Mouse (Mus musculus): ENCODE results near the gene Ngb.

The Ngb gene

DNA sequence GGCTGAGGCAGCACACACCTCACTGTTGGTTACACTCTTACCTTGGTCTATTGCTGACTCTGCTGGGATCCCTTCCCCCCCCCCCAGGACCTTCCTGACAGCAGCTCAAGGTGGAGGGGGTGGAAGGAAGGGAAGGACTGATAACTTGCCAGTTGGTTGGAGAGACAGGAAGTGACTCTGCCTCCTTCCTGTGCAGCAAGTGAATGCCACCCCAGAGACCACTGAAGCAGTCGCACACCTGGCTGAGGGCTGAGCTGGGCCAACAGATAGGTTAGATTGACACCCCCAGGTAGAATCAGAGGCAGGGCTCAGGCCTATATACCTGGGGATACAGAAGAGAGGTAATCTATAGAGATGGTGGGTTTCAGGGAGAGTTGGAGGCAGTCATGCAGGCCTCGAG lies 10.4 kb downstream of the Ngb start:
- DNase-seq (ENCODE audit: low read depth), result no peak

DNA sequence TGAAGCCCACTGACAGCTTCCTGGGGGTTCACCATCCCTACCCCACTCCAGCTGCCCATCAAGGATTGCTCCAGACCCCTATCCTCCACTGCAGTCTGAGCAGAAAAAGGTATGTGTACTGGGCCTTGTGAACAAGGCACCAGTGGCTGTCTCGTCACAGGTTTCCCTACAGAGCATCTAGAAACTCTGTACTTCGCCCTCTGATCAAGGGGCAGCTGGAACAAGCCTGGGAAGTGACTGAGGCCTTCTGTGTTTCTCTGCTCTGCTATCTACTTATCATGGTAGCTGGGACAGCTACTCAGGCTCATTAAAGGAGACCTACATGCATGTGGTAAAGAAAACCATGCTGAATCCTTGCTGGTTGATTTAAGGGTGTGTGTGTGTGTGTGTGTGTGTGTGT lies 12.6 kb downstream of the Ngb start:
- DNase-seq (ENCODE audit: low read depth), result no peak

DNA sequence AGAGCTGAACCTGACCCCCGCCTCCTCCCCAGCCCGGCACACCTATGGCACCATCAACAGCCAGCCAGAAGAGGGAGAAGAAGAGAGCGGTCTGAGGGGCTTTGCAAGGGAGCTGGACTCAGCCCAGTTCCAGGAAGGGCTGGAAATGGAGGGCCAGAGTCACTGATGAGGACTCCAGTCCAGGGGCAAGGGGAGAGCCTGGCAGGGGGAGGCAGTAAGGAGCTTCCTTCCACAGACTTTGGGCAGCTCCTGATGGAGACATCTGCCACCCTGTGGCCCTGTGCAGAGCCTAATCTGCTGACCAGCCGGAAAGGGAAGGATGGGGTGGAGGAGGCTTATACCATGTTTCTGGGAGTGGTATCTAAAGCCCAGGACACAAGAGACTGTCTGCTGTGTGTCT lies 13.1 kb downstream of the Ngb start:
- no peak for DNase-seq (ENCODE audit: low read depth)

DNA sequence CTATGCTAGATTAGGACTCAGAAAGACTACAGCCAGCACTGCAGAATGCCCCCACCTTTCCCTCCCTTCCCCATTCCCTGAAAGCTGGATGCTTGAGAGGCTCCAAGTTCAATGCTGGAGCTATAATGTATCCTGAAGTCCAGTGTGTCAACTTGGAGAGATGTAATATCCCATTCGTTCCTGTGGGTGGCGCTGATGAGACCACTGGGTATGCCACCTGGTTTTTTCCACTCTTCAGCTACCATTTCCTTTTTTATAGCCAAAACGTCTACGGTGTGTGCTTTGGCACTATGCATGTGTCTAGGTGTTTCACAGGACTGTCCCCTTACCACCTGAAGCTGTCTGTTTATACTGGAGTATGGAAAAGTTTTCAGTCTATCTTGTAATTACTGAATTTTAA lies 14.0 kb downstream of the Ngb start:
- peak; percentile 37 for DNase-seq (ENCODE audit: low read depth)

DNA sequence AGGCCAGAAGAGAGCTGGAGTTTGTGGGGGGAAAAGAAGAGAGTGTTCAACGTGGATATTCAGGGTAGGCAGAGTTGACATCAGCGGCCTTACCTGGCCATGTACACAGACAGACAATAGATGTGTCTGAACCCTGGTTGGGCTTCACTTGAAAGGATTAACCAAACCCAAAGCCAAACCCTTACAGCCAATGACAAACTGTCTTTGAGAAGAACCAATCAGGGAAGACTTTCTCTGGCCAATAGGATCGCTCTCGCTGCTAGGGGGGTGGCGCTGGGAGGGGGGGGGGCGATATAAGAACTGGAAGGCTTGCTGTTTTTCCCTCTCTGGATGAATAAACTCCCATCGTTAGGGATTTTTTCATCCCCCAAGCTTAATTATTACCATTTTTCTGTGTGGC lies 15.1 kb downstream of the Ngb start:
- no peak for DNase-seq (ENCODE audit: low read depth)

DNA sequence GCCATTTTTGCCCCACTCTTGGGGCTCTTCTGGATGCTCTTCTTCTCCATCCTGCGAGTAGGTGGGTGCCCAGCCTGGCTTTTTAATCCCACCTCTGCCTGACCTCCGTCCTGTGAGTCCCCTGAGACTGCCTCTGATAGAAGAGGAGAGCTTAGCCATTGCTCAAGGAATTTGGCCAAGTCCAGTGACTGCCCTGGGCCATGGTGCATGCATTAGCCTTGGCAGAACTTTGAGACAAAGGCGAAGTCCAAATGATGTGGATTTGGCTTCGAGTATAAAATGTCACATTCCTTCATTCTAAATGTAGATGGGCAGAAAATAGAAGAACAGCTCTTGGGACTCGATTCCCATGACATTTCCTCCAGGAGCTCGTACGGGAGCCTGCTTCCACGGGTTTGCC lies 19.5 kb downstream of the Ngb start:
- DNase-seq (ENCODE audit: low read depth), result no peak

DNA sequence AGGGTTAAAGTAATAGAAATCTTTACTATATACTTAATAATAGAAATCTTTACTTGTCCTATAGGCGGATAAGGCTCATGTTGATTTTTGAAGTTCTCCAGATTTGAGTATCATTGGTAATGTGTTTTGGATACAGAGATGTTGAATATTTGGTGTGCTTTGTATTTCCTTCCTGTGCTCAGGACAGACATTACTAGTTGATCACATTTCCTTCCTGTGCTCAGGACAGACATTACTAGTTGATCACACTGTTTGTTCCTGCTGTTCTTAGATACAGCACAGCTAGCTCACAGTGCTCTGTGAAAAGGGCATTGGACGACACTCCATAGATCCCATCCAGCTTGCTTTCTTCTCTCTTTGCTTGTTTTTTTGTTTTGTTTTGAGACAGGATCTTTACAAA lies 25.7 kb downstream of the Ngb start:
- peak; percentile 31 for DNase-seq (ENCODE audit: low read depth)

DNA sequence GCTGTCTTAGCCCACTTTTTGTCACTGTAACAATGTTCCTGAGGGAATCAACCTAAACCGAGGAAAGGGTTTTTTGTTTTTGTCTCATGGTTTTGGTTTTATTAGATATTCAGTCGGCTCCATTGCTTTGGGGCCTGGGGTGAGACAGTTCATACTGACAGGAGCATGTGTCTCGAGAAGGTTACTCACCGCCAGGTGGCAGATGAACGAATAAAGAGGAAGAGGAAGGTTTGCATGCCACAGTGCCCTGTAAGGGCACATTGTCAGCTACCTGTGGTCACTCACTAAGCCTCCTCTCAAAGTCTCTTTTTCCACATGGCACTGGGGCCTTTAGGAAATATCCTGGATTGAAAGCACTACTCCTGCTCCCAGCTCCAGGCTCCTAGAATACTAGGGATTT lies 31.8 kb downstream of the Ngb start:
- no peak for DNase-seq (ENCODE audit: low read depth)

DNA sequence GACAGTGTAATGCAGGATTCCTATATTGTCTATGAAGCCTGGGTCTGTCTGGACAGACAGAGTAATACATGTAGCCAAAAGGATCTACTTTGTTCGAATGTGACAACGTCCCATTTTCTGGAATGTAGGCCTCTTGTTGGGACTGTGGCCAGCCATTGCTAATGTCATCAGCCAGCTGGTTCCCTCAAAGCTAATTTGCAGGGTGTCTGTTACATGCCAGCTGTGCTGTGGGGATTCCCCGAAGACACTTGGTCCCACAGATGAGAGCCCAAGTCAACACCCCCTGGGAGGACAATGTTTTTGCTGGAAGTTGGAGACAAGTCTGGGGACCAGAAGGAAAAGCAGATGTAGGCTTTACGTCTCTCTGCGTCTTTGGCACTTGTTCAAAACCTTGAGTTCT lies 35.9 kb downstream of the Ngb start:
- no peak for DNase-seq (ENCODE audit: low read depth)

DNA sequence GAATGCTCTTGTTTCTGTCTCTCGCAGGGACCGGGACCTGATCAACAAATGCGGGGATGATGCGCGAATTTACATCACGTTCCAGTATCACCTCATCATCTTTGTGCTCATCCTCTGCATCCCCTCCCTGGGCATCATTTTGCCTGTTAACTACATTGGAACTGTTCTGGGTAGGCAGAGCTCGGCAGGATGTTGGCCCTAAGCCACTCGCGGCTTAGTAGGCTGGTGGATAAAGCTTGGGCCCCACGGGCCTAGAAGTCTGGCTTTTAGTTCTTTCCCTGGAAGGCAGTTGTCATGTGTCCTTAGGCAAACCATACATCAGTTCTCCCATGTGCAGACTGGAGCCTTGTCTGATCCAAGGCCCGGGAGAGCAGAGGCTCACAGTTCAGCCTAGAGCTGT lies 36.9 kb downstream of the Ngb start:
- DNase-seq (ENCODE audit: low read depth), result no peak

DNA sequence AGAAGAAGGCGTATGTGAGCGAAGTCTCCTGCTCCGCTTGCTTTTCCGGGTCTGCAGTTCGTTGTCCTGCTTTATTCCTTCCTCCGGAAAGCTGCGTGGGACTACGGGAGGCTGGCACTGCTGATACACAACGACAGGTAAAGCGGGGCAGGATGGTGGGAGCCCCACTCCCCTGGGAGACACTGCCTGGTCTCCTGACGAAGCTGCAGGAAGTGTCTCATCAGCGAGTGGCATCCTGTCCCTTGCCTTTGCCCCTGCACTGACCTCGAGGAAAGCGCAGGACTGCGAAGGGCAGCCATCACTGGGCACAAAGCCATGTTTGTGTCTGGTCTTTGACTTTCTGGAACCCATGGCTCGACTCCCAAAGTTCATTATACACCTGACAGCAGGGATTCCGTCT lies 45.3 kb downstream of the Ngb start:
- DNase-seq (ENCODE audit: low read depth), result no peak

DNA sequence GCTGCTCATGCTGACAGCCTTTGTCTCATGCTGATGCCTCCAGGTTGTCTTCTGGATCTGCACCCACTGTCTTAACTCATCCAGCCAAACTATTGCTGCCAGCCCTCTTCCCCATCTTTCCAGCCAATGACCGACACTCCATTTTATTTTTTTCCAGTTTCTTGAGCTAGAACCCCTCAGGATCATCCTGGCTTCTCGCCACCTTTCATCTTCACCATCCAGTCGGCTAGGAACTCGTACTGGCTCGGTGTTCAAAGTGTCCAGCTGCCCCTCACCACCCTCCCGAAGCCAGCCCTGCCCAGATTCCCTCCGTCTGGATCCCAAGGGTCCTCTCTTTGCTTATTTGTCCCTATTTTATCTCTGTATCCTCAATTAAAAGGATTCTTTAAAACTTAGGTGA lies 47.5 kb downstream of the Ngb start:
- DNase-seq (ENCODE audit: low read depth), result no peak

DNA sequence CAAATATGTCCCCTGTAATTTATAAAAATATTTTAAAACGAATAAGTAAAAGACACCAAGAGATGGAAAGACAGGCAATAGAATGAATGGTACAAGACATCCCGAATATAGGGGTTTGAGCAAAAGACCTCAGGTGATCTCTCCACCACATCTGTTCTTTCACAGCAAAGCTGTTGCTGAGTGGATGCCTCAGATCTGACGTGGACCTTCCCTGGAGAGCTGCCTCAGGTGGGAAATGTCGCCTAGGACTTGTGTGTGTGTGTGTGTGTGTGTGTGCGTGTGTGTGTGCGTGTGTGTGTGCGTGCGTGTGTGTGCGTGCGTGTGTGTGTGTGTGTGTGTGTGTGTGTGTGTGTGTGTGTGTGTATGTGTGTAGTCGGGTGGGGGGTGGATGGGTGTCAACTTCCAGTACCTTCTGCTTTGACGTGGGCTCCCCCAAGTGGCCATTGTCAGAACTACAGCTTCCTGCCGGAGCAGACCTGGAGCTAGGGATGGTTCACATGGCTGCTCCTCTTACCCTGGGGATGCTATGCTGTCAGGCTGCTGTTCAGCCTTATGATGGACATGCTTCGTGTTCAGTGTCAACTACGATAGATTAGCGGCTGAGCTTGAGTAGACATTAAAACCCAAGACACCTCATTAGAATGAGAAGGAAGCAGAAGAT lies 49.5 kb downstream of the Ngb start:
- DNase-seq (ENCODE audit: low read depth), result peak; percentile 86

DNA sequence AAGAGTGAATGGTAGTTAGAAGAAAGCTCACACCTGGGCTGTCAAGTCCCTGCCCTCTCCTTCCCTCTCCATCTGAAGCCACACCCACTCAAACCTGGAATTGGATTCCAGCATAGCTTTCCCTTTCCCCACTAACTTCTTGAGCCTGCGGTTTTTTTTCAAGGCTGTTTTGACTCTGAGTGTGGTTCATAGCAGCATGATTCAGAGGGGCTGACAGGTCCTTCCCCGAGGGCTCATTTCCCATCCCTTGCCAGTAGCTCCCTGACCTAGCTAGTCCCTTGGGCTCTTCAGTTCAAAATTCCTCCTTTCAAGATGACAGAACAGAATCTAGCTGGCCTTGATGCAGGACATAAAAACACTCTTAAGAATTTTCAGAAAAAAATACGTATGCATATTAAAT lies 54.8 kb downstream of the Ngb start:
- peak; percentile 66 for DNase-seq (ENCODE audit: low read depth)

Measured in NIH3T3 (cell line).